Mouse (Mus musculus) heart, embryonic 13.5 days (tissue): ENCODE measurements around the gene Ube2f. TPM values are rescaled to one million over a fixed set of nuclear protein-coding genes. Genes with fewer than 3 reads are reported as not detected.

Experiments
- ATAC-seq: fragments of 200-750 bp; cut with Nextera tagmentation; 2 replicates; pipeline ENCODE4 v1.8.0; 2017; ENCODE audit warnings: moderate TSS enrichment; ENCODE audit not compliant: insufficient number of reproducible peaks, low FRiP score, low TSS enrichment; ENCODE audit errors: extremely low read depth
- H3K27ac ChIP-seq: fragments of 300-500 bp; sonication (generic); replicated peaks from 2 replicates; pipeline ENCODE4 v1.5.1; 2015; ENCODE audit warnings: moderate library complexity, mild to moderate bottlenecking, inconsistent platforms
- H3K27me3 ChIP-seq: fragments of 300-500 bp; sonication (generic); replicated peaks from 2 replicates; pipeline ENCODE4 v1.6.1; 2015; ENCODE audit warnings: mild to moderate bottlenecking, inconsistent platforms
- H3K36me3 ChIP-seq: fragments of 300-500 bp; sonication (generic); 2 replicates; pipeline ENCODE4 v1.6.1; 2015; ENCODE audit warnings: mild to moderate bottlenecking, inconsistent platforms
- H3K4me1 ChIP-seq: fragments of 300-500 bp; sonication (generic); 2 replicates; pipeline ENCODE4 v1.6.1; 2015; ENCODE audit warnings: inconsistent platforms
- H3K4me2 ChIP-seq: fragments of 300-500 bp; sonication (generic); 2 replicates; pipeline ENCODE4 v1.6.1; 2015; ENCODE audit warnings: inconsistent platforms, mild to moderate bottlenecking, moderate library complexity
- H3K4me3 ChIP-seq: fragments of 300-500 bp; sonication (generic); 2 replicates; pipeline ENCODE4 v1.5.1; 2015; ENCODE audit warnings: moderate library complexity, mild to moderate bottlenecking, inconsistent platforms
- H3K9ac ChIP-seq: fragments of 300-500 bp; sonication (generic); 2 replicates; pipeline ENCODE4 v1.6.1; 2015; ENCODE audit warnings: inconsistent platforms, mild to moderate bottlenecking, moderate library complexity
- H3K9me3 ChIP-seq: fragments of 300-500 bp; sonication (generic); 2 replicates; pipeline ENCODE4 v1.6.1; 2016; ENCODE audit warnings: inconsistent platforms
- WGBS: fragments of 180-500 bp; shearing (Covaris S2); methylation state at CpG from one replicate; pipeline ENCODE4 v1.1.7; 2015; ENCODE audit warnings: mixed read lengths; 5-methylcytosine and 5-hydroxymethylcytosine counted together
- polyA plus RNA-seq: library from polyadenylated mRNA; unstranded; fragments of >200 nt; fragmentation: Nextera tagmentation; extraction: Ambion mirVana; gene quantifications from 2 replicates; pipeline ENCODE4 v1.2.1, GENCODE M21; 2015

The Ube2f gene
- polyA plus RNA-seq, 1 experiment from 2014 or later, result 61.2 TPM

- Histone ChIP-seq H3K4me2 (no peak overlapping the region), H3K27me3 (peaks cover 15% of the 10 kb centered on the region; the same call in 1 of the 2 replicates), H3K9me3 (no peaks in the 10 kb centered on the region), H3K36me3 (no peaks in the 10 kb centered on the region), H3K27ac (no peak overlapping the region), H3K9ac (no peak overlapping the region), H3K4me1 (peaks cover 13% of the 10 kb centered on the region), H3K4me3 (no peak overlapping the region)
- WGBS, result 67% methylated on average over 2 of the region's 2 CpGs
- no peak for ATAC-seq
Measured at GRCm38 (mm10) chr1:91324646-91325045, 74.5 kb downstream of the Ube2f start.

GRCm38 (mm10) chr1:91325488-91326042, 75.5 kb downstream of the Ube2f start:
- no peaks in the 10 kb centered on the region for H3K9me3 ChIP-seq
- 58% methylated on average over 4 of the region's 4 CpGs for WGBS
- H3K36me3 ChIP-seq, result no peaks in the 10 kb centered on the region
- no peak overlapping the region for H3K27ac ChIP-seq
- H3K4me3 ChIP-seq, result no peak overlapping the region
- H3K4me1 ChIP-seq, result peaks cover 13% of the 10 kb centered on the region
- ATAC-seq, result no peak
- no peak overlapping the region for H3K9ac ChIP-seq
- H3K27me3 ChIP-seq, result peaks cover 18% of the 10 kb centered on the region; the same call in 1 of the 2 replicates
- H3K4me2 ChIP-seq, result no peak overlapping the region

- no peak overlapping the region for H3K4me2 ChIP-seq
- ATAC-seq, result no peak
- 56% methylated on average over 4 of the region's 4 CpGs for WGBS
Measured at GRCm38 (mm10) chr1:91332102-91332501, 82.0 kb downstream of the Ube2f start.

GRCm38 (mm10) chr1:91333582-91333981, 83.5 kb downstream of the Ube2f start:
- H3K27me3 ChIP-seq, result peaks cover 12% of the 10 kb centered on the region
- no peak overlapping the region for H3K9ac ChIP-seq
- H3K36me3 ChIP-seq, result no peaks in the 10 kb centered on the region
- peaks cover 26% of the 10 kb centered on the region for H3K4me1 ChIP-seq
- no peak overlapping the region for H3K4me2 ChIP-seq
- H3K4me3 ChIP-seq, result no peak overlapping the region
- no peaks in the 10 kb centered on the region for H3K9me3 ChIP-seq
- ATAC-seq, result no peak
- H3K27ac ChIP-seq, result peak overlapping the region; percentile 66

More at GRCm38 (mm10) chr1:91332102-91332501, 82.0 kb downstream of the Ube2f start:
- Histone ChIP-seq H3K4me1 (peaks cover 26% of the 10 kb centered on the region), H3K36me3 (no peaks in the 10 kb centered on the region), H3K9me3 (no peaks in the 10 kb centered on the region), H3K9ac (no peak overlapping the region), H3K4me3 (no peak overlapping the region), H3K27ac (no peak overlapping the region), H3K27me3 (peaks cover 10% of the 10 kb centered on the region; the same call in 1 of the 2 replicates)

GRCm38 (mm10) chr1:91337355-91337754, 87.3 kb downstream of the Ube2f start:
- ATAC-seq, result no peak
- peaks cover 47% of the 10 kb centered on the region for H3K27me3 ChIP-seq

More at GRCm38 (mm10) chr1:91337355-91337754, 87.3 kb downstream of the Ube2f start:
- Histone ChIP-seq H3K4me3 (no peak overlapping the region), H3K27ac (no peak overlapping the region), H3K4me1 (peaks cover 22% of the 10 kb centered on the region), H3K9ac (no peak overlapping the region), H3K36me3 (no peaks in the 10 kb centered on the region), H3K4me2 (no peak overlapping the region), H3K9me3 (no peaks in the 10 kb centered on the region)
- WGBS, result 85% methylated on average over 7 of the region's 7 CpGs

Other genes with a start within 250 kb of the Ube2f start
- gene Rbm44, start 105.2 kb upstream of the Ube2f start, polyA plus RNA-seq, result 2.1 and 2.3 TPM in 2 replicates
- 25.8 and 31.3 TPM in 2 replicates for gene Ramp1, start 70.5 kb upstream of the Ube2f start, polyA plus RNA-seq
- 12.6 and 15.9 TPM in 2 replicates for gene Scly, start 48.0 kb downstream of the Ube2f start, polyA plus RNA-seq
- gene Espnl, start 71.8 kb downstream of the Ube2f start, polyA plus RNA-seq, result 0.07 TPM in 1 of 2 replicates, not detected in the other
- gene Klhl30, start 100.7 kb downstream of the Ube2f start, polyA plus RNA-seq, result 43.7 and 48.6 TPM in 2 replicates
- gene Erfe, start 116.1 kb downstream of the Ube2f start, polyA plus RNA-seq, result 1.3 and 1.8 TPM in 2 replicates
- gene Ilkap, start 148.5 kb downstream of the Ube2f start, polyA plus RNA-seq, result 92.0 and 107 TPM in 2 replicates
- 61.5 and 70.9 TPM in 2 replicates for gene Hes6, start 163.7 kb downstream of the Ube2f start, polyA plus RNA-seq
- gene Per2, start 209.0 kb downstream of the Ube2f start, polyA plus RNA-seq, result 2.7 and 3.1 TPM in 2 replicates
- gene Traf3ip1, start 244.3 kb downstream of the Ube2f start, polyA plus RNA-seq, result 3.8 and 4.3 TPM in 2 replicates